Mouse (Mus musculus) CD4-positive helper T cell, adult 2 months (primary cell): ENCODE data around the gene Ocrl.

Source experiments
- DNase-seq: peaks from one replicate; pipeline ENCODE4 v3.0.0-alpha.2; 2012; ENCODE audit warnings: low read depth, missing footprints, low spot score

The Ocrl gene

DNA sequence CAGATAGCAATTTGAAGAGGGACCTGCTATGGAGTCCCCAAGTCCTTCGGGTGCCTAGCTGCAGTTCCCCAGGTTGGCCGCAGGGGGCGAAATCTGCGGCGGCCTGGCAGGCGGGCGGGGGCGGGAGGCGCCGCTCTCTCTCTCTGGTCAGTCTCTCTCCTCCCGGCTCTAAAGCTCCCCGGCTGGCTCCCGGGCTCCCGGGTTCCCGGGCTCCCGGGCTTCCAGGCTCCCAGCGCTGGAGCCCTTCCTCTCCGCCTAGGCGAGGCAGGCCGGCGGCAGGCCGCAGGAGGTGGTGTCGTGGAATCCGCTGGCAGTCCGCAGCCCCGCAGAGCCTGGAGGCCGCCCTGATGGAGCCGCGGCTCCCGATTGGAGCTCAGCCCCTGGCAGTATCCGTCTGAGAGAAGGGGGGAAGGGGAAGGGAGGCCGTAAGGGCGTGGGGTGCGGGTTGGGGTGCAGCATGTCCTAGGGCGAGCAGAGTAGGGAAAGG is at the start of gene Ocrl:
TSS of gene Ocrl (plus strand) at position 82 of the 487 bp plus-strand sequence.
- DNase-seq = peak; percentile 76

DNA sequence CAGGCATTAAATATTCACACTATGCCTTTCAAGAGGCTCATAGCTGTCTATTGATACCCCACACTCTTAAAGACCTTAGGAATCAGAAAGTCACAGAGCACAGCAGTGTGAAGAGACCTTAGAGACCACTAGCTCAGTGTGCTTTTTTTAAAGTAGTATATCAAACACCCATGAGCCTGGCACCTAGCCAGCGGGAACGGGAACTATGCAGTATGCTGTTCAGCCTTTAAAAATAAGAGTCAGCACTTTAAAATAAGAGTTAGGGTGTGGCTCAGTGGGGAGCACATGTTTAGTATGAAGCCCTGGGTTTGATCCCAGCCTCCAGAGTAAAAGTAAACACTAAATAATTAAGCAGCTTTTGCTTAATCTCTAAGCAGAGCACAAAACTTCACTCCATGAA is 32.1 kb upstream of the Ocrl start:
- DNase-seq = no peak

DNA sequence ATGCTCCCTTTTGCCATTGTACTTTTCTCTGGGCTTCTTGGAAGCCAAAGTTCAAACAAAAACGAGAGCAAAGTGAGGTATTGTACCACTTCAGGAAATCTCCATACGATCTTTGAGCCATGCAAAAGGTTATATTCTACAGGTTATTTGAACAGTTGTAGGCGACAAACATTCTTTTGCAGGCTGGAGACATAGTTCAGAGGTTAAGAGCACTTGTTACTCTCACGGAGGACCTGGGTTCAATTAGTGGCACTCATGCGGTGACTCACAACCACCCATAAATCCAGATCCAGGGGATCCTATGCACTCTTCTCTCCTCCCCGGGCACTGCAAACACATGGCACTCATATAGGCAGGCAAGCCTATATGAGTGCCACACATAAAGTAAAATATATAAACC is 29.4 kb upstream of the Ocrl start:
- no peak for DNase-seq

DNA sequence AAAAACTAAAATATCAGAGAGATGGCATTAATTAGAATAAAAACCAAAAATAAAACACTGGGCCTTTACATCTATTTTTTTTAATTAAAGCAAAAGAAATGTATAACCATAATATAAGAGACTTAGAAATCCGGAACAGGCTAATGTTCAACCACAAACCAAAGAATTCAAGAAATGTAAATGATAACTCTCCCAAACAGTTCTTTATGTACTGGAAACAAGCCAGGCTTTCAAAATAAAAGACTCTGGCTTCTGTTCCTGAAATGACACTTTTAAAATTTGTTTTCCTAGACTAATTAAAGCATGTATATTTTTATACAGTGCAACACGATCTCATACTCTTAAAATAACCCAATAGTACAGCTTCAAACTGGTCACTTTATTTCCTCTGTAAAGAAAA is 24.8 kb upstream of the Ocrl start:
- DNase-seq = no peak

DNA sequence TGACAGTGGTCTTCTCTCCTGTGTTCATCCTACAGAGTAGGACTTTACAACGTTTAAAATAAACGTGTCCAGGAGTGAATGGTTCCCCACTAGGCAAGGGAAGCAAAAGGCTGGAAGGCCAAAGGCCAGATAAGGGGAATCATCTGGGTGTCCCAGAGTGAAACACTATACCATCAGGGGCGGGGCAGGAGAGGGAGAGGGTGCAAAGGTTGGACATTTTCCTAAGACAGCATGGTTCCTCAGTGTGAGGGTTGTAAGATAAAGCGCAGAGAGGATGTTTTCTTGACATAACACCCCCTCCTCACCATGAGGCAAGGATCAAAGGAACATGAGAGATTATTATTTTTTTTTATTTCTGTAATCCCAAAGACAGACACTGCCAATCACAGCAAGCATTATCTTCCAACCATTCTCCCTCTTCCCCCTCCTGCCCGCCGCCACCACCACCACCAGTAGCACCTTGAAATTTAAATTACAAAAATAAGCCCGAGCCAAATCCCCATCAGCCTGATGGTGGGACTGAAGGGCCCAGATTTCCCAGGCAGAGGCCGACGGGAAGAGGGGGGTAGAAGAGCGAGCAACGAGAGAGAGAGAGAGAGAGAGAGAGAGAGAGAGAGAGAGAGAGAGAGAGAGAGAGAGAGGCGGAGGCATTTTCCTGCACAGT is 20.8 kb upstream of the Ocrl start:
- DNase-seq = no peak

DNA sequence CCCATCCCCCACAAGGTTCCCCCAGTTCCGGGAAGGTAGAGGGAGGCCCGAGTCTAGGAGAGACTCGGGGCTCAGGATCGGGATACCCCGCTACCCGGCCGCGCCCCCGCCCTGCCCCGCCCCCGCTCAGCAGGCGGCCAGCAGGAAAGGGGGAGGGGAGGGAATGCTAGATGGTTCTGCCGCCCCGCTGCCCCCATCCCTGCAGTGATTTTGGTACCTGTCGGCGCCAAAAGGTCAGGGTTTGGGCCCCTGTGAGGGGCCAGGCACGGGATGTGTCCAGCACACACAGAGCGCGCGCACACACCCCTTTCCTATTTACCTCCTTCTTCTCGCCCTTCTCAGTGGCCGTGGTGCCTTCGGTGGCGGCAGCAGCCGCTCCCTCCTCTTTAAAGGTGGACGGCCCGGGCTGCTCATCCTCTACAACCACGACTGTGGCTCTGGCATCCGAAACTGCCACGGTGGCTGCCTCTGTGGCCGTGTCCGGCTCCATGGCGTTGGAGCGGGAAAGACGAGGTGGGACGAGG is 20.2 kb upstream of the Ocrl start:
- DNase-seq = no peak

DNA sequence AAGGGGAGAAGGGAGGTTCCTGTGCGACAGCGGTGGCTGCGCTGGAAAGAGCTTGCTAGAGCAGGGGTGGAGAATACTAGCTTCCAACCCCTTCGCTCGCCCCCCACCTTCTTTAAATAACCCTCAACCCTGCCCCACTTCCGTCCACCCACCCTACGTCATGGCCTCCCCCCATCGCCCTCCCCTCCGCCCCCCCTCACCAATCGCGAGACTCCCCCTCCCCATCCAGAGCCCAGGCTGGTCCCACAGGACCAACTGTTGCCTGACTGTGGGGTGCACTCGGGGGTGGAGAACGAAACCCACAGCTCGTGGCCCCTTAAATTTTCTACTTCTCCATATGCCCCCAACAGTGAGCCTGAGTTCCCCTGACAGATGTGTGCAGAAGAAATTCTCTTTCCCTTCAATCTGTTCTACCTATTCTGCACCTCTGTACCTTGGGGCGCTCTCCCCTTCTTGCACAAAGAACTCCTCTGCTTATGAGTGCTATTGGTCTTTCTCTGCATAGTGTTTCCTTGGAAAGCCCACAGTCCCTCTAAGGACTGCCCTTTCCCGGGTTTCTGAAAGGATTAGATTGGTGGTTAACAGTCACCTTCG is 19.7 kb upstream of the Ocrl start, which contains the start of gene Smarca1:
TSS of gene Smarca1 (minus strand) at position 544 of the 594 bp plus-strand sequence.
- no peak for DNase-seq

DNA sequence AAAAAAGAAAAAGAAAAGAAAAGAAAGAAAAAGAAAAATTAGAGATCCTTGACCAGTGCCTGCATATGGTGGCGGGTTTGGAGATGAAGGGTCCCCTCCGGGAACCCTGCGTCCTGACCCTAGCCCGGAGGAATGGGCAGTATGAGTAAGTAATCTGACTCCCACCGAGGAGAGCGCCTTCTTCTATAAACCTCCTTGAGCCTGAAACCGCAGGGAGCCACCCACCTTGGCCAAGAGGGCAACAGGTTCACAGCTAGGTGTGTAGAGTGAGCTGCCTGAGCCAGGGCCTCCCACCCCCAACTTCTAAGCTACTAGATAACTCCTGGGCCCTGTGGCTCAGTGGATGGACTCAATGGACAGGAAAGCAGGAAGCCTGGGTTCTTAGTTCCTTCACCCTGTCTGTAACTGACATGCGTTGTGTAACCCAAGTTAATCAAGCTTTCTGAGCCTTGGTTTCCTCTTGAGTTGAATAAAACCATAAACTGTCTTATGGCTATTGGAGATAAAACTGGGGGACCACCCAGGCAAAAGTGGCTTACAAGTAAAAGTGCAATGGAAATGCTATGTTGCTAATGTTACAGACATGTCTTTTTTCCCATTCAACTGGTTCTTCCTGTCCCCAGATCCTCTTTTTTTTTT is 836 bp downstream of the Ocrl start:
- DNase-seq = peak; percentile 3

DNA sequence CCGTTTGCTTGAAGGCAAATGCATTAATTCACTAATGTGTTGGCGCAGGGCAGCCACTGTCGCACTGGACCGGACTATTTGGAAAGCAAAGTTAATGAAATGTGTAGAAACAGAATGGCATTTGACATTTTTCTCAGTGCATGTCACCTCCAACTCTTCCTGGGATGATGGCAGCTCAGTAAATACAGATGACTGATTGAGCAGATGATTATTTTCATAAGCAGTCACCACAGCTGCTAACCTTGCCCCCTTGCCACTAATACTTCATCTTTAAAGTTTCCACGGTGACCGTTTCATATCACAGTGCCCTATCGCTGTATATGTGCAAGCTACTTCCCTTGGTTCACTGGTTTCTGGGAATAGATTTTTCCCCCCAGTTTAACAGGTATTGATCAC is 1.4 kb downstream of the Ocrl start:
- no peak for DNase-seq

DNA sequence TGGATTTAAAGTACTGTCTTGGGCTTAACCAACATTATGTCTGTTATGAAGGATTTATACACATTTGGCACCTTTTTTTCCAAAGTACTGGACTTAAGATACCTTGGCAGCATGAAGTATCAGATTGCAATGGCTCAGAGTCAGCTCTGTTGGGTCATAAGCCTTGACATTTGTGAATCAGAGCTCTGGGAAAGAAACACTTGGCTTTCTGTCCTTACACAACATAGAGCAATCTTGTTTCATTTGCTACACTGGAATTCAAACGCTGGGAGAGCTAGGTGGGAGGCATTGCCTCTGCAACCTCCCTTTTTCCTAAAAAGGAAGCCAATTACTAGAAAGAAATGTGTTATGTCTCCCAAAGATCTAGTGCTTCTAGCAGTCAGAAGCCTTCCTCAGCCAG is 4.6 kb downstream of the Ocrl start:
- no peak for DNase-seq

DNA sequence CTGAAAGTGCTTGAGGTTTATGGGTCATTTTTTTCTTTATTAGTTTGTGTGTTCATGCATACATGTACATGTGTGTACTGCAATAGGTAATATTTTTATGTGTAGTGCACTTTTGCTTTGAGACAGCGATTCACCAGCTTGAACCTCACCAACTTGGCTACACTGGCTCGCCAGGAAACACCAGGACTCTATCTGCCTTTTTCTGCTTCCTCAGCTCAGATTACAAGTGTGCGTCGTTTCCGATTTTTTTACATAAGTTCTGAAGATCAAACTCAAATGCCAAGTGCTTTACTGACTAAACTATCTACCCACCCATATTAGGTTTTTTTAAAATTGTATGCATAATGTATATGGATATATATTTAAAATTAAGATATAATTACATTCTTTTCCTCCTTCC is 8.4 kb downstream of the Ocrl start:
- no peak for DNase-seq

DNA sequence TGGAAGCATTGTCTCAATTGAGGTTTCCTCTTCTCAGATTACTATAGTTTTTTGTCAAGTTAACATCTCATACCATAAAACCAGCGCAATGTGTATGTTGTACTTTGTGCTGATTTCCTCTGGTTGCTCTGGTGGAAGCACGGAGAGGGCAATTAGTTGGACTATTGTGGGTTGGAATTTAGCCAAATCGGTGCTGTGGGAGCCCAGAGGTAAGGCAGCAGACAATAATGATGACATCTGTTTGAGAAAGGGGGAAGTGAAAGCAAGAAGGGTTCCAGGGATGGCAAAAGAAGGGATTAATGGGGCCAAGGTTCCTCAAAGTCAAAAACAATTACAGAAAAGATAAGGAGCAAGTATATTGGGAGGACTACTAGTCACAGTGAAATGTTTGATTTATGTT is 15.8 kb downstream of the Ocrl start:
- no peak for DNase-seq

DNA sequence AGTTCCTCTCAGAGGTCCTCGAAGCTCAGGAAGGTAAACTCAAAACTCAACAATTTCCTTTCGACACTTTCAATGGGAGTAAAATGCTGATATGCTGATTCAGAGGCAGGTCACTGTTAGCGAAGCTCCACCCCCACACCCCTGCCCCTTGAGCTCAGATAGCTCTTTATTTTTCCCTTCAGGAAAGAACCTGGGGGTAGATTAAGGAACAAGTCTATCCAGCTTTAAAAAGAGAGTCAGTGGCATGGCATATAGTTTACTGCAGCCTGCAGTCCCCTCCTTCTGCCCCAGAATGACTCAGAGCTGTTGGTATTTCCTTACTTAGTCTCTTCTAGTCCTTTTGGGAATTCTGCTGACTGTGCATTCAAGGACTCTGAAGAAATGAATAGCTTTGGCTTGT is 18.3 kb downstream of the Ocrl start:
- DNase-seq = no peak

DNA sequence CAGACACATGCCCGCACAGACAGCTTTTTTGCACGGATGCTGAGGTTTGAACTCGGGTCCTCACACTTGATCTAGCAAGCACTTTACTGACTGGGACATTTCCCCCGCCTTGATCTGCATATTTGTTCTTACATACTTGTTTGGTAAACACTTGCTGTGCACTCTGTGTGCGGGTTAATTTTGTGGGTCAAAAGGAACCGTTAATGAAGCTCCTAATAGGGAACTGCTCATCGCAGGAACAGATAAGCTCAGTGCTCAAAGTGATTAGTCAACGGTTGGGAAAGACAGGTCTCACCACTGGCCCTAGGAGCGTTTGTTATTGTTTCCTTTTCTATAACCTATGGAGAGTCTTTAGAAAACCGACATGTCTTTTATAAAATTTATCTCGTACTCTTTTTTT is 22.2 kb downstream of the Ocrl start:
- DNase-seq = no peak

DNA sequence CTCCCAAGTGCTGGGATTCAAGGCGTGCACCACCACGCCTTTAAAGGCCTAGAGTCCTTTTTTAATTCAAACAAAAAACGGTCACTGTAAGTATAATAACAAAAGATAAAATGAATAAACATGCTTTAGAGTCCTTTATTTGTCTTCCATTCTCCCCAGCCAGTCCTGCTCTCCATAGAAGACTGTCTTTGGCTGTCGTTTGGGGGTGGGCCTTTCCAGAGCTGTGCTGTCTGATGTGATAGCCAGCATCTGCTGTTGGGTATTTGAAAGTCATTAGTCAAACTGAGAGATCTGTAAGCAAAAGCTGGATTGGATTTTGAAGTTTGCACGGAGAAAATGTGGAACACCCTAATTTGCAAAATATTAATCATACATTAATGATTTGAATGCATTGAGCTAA is 24.7 kb downstream of the Ocrl start:
- no peak for DNase-seq

DNA sequence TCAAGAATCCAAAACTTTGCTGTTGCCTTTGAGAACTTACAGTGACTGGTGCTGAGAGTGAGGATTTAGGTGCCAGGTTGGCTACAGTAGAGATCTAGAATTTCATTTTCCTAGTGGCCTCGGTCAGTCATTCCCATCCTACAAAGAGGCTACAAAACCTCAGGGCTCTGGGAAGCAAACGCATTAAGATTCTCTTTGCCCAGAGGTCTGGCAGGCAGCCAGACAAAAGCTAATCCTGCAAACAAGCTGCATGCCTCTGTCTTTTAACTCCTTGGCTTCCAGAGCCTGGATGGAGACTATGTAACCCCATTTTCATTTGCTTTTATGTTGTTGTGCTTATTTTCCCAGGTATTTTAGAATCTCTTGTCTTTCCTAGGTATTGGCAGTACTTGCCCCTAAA is 25.6 kb downstream of the Ocrl start:
- no peak for DNase-seq

DNA sequence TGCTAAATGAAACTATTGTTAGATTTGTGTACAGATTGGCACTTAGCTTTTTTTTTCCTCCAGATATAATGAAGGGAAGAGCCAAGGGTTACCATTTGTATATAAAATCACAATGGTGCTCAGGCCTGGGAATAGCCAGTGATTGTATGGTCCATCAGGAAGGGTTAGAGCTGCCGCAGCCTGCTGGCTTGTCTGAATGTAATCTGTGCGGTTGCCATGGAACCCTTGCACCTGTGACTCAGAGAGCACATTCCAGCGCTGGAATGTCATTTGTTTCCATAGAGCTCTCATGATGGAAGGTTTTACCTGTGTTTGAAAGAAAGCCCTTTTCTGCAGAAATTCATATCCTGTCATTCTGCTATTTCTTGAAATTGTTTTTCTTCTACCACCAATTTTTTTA is 37.5 kb downstream of the Ocrl start:
- no peak for DNase-seq

DNA sequence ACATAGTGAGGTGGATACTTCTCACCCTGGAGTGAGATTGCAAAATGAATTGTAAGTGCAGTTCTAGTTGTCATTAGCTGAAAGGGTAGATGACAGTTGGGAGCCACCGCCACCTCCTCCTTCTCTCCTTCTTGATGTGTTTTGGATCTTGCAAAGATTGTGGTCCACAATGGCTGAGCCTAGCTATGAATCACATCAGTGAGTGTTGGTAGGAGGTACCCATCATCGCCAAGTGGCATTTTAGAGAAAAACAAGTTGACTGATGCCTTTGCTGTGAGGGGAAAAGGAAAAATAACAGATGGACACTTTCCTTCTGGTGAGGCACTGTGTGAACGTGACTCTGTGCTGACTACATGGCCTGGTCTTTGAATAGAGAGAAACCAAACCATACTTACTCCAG is 50.4 kb downstream of the Ocrl start:
- no peak for DNase-seq

DNA sequence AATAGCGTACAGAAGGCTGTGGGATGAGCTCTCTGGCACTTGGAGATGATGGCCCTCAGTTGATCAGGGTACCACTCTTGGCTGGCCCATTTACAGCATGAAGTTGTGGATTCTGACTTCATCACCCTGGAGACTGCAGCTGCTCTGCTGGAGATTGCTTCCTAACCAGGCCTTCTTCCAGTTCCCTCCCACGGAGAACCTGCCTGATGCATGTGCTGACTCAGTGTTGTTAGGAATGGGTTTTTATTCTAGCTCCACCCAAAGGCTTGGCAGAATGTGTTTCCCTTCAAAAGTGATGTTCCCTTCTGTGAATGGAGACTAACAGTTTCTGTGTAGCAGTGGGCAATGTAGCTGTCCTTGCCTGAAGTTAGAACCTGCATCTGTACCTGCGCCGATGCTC is 58.2 kb downstream of the Ocrl start:
- DNase-seq = no peak

DNA sequence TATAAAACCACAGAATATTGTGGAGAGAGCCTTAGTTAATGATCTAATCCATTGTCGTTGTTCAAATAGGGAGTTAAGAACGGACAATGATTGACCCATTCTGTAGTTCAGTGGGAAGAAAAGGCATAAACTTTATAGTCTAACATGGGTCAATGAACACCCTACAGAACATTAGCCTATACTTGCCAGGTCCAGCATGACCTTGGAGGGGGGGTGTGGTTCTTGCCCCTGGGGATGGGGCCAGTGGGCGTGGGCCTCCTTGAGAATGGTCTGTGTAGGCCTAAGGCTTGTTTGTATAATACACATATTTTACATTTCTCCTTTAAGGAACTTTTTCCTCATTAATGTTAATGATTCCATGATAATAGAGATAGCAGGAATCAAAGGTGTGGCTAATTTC is 58.7 kb downstream of the Ocrl start:
- DNase-seq = no peak

DNA sequence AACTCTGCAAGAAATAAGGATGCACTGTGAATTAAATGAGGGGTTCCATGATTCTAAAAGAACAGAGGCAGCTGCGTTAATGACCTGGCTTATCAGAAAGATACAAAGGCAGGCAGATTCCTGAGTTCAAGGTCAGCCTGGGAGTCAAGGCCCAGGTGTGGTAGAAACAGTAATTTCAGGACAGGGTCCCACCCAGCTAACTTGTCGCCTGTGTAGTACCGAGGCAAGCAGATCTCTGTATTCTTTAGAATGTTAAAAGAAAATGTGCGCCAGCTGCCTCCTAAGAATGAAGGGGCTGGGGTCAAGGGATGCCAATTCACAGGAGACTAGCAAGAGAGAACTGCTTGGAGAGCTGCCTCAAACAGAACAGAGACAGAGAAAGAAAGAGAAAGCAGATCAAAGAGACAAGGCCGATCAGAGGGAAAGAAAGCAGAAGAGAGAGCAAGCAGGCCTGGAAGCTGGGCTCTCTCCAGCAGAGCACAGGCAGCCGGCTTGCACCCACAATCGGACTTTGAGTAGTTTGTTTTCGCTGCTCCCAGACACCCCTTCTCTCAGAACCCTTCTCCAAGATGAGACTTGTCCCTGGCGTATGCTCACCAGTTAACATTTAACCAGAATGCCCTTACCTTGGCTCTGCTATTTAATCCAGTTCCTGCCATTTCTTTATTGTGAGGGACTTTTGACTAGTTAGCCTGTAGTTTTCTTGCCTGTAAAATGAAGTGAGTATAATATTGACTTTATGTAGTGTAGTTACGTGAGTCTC is 59.4 kb downstream of the Ocrl start:
- DNase-seq = no peak

DNA sequence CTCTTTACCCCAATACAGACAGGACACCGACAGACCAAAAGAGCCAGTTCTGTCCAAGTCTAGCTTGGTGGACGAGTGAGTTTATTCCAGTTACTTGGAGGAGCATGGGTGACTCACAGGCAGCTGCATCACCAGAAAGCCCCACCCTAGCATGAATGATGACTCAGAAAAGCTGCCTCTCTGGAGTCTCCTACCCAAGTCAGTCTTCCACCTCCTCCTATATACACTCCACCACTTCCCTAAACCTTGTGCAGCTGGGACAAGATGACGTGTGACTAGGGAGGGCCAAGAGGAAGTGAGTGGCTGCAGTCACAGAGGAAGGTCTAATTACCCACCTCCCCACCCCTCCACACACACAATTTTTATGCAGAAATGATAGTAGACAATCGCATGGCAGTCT is 64.4 kb downstream of the Ocrl start:
- no peak for DNase-seq
